Mouse (Mus musculus): Measurements from ENCODE around the gene Ofd1. TPM values are rescaled to one million over a fixed set of nuclear protein-coding genes. Genes with fewer than 3 reads are reported as not detected.

The Ofd1 gene
- polyA plus RNA-seq, 1 experiment from 2014 or later = 5.6 TPM

DNA sequence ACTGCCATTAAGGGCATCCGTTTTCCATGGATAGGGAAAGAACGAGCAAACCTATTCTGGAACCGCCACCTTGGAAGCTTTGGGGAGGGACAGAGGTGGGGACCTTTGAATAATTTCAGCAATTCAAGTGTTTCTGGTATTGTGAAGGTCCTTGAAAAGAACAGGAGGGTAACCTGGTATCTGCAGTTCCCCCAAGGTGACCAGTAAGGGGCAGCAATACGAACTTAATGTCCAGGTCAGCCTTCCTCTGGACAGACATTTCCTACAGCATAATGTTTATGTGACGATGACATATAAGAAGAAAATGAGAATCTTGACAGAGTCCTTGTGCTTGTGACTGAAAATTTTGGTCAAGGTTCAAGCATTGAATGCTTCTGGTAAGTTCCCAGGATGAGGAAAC is 61.9 kb downstream of the Ofd1 start:
- no peaks in the 10 kb centered on the region for H3K4me1 ChIP-seq (ENCODE audit: control insufficient read depth, insufficient read depth, low read length)
- H3K9me3 ChIP-seq (replicated peaks; ENCODE audit: control insufficient read depth, low read length) = no peaks in the 10 kb centered on the region
- H3K4me3 ChIP-seq (replicated peaks; ENCODE audit: low read length) = no peak overlapping the region
- 89% methylated on average over 5 of the region's 5 CpGs for WGBS
- no peak for ATAC-seq (ENCODE audit: insufficient read depth, low FRiP score)
- H3K4me2 ChIP-seq (ENCODE audit: low read depth, low read length) = no peak overlapping the region
- H3K36me3 ChIP-seq (ENCODE audit: control insufficient read depth, insufficient read depth, low read length) = no peaks in the 10 kb centered on the region
- H3K9ac ChIP-seq (ENCODE audit: low read length) = no peak overlapping the region
- no peaks in the 10 kb centered on the region; the same call in 1 of the 2 replicates for H3K27me3 ChIP-seq (ENCODE audit: control insufficient read depth, insufficient read depth, low read length)
- H3K27ac ChIP-seq (ENCODE audit: low read length) = no peak overlapping the region

DNA sequence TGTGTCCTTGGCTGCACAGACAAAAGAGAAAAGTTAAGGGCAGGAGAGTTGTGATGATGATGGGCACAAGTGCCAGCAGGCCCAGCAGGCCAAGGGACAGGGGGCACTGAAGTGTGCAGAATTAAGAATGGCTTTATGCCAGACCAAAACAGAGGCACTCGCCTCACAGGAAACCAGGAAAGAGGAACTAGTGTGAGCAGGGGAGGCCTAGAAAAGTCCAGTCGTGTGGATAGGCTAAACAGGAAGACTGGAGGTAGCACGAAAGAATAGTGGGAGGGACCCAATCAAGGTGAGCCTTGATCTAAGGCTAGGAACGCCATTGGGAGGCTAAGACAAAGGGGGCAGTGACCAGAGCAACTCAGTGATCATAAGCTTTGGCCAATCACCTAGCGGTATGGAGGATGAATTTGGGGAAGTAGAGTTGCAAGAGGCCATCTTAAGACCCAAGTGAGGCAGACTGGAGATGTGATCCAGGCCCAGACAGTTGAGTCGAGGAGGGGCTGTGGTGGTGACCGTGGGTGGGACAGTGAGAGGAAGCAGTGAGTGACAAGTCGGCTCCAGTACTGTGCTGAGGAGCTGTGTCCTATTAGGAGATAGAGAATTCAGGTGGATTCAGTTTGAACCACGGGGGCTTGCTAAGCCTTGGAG is 63.7 kb downstream of the Ofd1 start:
- Histone ChIP-seq H3K4me3 (replicated peaks; ENCODE audit: low read length) (no peak overlapping the region), H3K27me3 (ENCODE audit: control insufficient read depth, insufficient read depth, low read length) (no peaks in the 10 kb centered on the region; the same call in 1 of the 2 replicates), H3K36me3 (ENCODE audit: control insufficient read depth, insufficient read depth, low read length) (no peaks in the 10 kb centered on the region), H3K9ac (ENCODE audit: low read length) (no peak overlapping the region), H3K4me2 (ENCODE audit: low read depth, low read length) (no peak overlapping the region), H3K4me1 (ENCODE audit: control insufficient read depth, insufficient read depth, low read length) (no peaks in the 10 kb centered on the region), H3K9me3 (replicated peaks; ENCODE audit: control insufficient read depth, low read length) (no peaks in the 10 kb centered on the region), H3K27ac (ENCODE audit: low read length) (no peak overlapping the region)
- WGBS = 69% methylated on average over 9 of the region's 9 CpGs
- no peak for ATAC-seq (ENCODE audit: insufficient read depth, low FRiP score)

DNA sequence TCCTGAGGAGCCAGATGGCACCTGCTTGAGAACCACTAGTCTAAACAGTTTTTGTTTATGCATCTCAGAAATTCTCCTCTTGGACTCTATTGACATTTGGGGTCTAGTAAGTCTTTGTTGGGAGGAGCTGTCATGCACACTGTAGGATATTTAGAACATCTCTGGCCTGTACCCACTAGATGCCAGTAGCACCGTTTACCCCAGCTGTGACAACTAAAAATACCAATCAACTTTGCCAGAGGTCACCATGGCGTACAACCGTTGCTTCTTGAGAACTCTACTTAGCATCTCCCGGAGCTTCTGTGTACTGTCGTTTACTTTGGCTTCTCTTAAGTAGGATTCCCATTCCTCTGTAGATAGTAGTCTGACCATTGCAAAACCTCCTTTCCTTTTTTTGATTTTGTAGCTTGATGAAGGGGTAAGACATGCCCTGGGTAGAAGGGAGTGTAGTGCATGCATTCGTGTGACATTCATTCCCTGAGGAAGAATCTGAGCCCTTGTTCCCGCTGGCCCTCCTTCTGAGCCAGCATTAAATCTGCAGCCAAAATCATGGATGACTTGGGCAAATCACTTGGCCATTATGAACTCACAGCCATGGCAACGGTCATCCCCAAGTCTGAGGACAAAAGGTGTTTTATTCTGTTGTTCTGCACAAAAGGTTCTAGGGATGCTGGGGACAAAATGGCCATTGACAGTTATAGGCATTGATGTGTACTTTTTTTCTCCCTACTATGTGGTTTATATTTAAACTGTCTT is 74.9 kb downstream of the Ofd1 start:
- no peaks in the 10 kb centered on the region for H3K9me3 ChIP-seq (replicated peaks; ENCODE audit: control insufficient read depth, low read length)
- no peak overlapping the region for H3K4me3 ChIP-seq (replicated peaks; ENCODE audit: low read length)
- H3K27ac ChIP-seq (ENCODE audit: low read length) = no peak overlapping the region
- no peak overlapping the region for H3K9ac ChIP-seq (ENCODE audit: low read length)
- no peak for ATAC-seq (ENCODE audit: insufficient read depth, low FRiP score)
- no peaks in the 10 kb centered on the region for H3K4me1 ChIP-seq (ENCODE audit: control insufficient read depth, insufficient read depth, low read length)
- 79% methylated on average over 8 of the region's 8 CpGs for WGBS
- H3K4me2 ChIP-seq (ENCODE audit: low read depth, low read length) = no peak overlapping the region
- no peaks in the 10 kb centered on the region for H3K36me3 ChIP-seq (ENCODE audit: control insufficient read depth, insufficient read depth, low read length)
- peaks cover 3% of the 10 kb centered on the region; the same call in 1 of the 2 replicates for H3K27me3 ChIP-seq (ENCODE audit: control insufficient read depth, insufficient read depth, low read length)

DNA sequence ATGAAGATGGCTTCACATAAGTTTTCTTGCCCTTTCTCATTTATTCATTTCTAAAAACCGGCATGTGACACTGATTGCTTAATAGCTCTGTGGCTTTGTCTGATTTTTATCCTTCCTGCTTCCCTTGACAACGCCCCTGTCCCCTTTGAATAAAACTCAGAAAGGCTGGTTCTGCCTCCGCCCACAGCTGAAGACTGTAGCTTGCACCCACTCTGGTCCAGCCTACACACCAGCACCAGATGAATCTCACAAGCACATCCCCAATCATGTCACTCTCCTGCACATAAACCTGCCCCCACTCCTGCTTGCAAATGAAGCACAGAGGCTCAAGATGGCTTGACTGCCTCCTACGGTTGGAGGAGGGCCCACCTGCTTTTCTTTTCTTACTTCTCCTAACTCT is 80.0 kb downstream of the Ofd1 start:
- Histone ChIP-seq H3K27me3 (ENCODE audit: control insufficient read depth, insufficient read depth, low read length) (peaks cover 4% of the 10 kb centered on the region; the same call in 1 of the 2 replicates), H3K9me3 (replicated peaks; ENCODE audit: control insufficient read depth, low read length) (no peaks in the 10 kb centered on the region), H3K27ac (ENCODE audit: low read length) (no peak overlapping the region), H3K4me1 (ENCODE audit: control insufficient read depth, insufficient read depth, low read length) (no peaks in the 10 kb centered on the region), H3K4me2 (ENCODE audit: low read depth, low read length) (no peak overlapping the region), H3K4me3 (replicated peaks; ENCODE audit: low read length) (no peak overlapping the region), H3K9ac (ENCODE audit: low read length) (no peak overlapping the region), H3K36me3 (ENCODE audit: control insufficient read depth, insufficient read depth, low read length) (no peaks in the 10 kb centered on the region)
- 74% methylated on average over 4 of the region's 4 CpGs for WGBS
- ATAC-seq (ENCODE audit: insufficient read depth, low FRiP score) = no peak

DNA sequence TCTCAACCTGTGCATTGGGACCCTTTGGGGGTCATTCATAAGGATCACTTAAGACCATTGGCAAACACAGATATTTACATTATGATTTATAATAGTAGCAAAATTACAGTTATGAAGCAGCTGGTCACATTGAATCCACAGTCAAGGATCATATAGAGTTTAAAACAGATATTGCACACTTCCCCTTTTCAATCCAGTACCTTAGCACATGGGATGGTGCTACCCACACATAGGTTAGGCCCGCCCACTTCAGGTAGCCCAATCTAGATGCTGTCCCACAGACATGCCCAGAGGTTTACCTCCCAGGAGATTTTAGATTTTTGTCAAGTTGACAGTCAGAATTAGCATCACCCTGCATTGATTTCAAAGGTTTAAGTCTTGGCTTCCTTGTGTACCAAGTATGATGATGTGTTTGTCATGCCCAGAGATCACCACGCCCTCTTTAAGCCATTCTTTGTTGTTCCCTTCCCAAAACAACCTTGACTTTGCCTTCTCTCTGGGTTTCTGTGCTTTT is 80.5 kb downstream of the Ofd1 start:
- no peaks in the 10 kb centered on the region for H3K36me3 ChIP-seq (ENCODE audit: control insufficient read depth, insufficient read depth, low read length)
- ATAC-seq (ENCODE audit: insufficient read depth, low FRiP score) = no peak
- H3K4me3 ChIP-seq (replicated peaks; ENCODE audit: low read length) = no peak overlapping the region
- no peaks in the 10 kb centered on the region for H3K9me3 ChIP-seq (replicated peaks; ENCODE audit: control insufficient read depth, low read length)
- H3K27me3 ChIP-seq (ENCODE audit: control insufficient read depth, insufficient read depth, low read length) = peaks cover 5% of the 10 kb centered on the region; the same call in 1 of the 2 replicates
- H3K27ac ChIP-seq (ENCODE audit: low read length) = no peak overlapping the region
- H3K4me2 ChIP-seq (ENCODE audit: low read depth, low read length) = no peak overlapping the region
- H3K9ac ChIP-seq (ENCODE audit: low read length) = no peak overlapping the region
- H3K4me1 ChIP-seq (ENCODE audit: control insufficient read depth, insufficient read depth, low read length) = no peaks in the 10 kb centered on the region
- WGBS = 85% methylated on average over 2 of the region's 2 CpGs

DNA sequence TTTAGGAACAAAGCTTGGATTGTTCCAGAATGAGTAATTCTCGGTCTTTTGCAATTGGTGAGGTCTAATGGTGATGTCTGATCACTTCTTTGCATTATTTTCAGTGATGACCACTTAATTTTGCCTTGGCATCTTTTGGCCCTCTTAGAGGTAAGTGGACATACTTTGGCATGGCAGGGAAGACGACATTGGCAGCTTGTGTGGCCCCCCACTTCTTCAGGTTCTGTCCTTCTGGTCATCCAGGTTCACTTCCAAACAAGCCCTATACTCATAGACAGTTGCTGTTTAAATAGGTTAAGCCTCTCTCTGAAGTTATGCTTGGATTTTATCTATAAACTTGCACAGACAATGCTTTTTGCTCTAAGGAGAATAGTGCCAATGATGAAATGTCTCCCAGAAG is 81.5 kb downstream of the Ofd1 start:
- Histone ChIP-seq H3K9me3 (replicated peaks; ENCODE audit: control insufficient read depth, low read length) (no peaks in the 10 kb centered on the region), H3K9ac (ENCODE audit: low read length) (no peak overlapping the region), H3K27ac (ENCODE audit: low read length) (no peak overlapping the region), H3K4me2 (ENCODE audit: low read depth, low read length) (no peak overlapping the region), H3K4me1 (ENCODE audit: control insufficient read depth, insufficient read depth, low read length) (no peaks in the 10 kb centered on the region), H3K36me3 (ENCODE audit: control insufficient read depth, insufficient read depth, low read length) (no peaks in the 10 kb centered on the region), H3K4me3 (replicated peaks; ENCODE audit: low read length) (no peak overlapping the region), H3K27me3 (ENCODE audit: control insufficient read depth, insufficient read depth, low read length) (peaks cover 5% of the 10 kb centered on the region; the same call in 1 of the 2 replicates)
- ATAC-seq (ENCODE audit: insufficient read depth, low FRiP score) = no peak
- WGBS = 70% methylated on average over 2 of the region's 2 CpGs

DNA sequence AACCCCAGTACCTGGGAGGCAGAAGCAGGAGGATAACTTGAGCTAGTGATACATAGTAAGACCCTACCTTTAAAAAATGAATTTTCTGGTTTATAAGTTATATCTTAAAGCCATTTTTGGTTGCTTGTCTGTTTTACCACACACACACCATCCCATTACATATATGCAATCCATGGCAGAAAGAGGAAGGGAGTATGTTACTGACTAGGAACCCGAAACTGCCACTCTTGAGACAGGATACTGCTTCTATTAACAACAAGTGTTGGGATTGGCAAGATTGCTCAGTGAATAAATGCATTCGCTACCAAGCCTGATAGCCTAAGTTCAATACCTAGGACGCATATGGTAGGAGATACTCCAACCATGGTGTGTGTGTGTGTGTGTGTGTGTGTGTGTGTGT is 84.2 kb downstream of the Ofd1 start:
- Histone ChIP-seq H3K9me3 (replicated peaks; ENCODE audit: control insufficient read depth, low read length) (no peaks in the 10 kb centered on the region), H3K36me3 (ENCODE audit: control insufficient read depth, insufficient read depth, low read length) (no peaks in the 10 kb centered on the region), H3K27ac (ENCODE audit: low read length) (no peak overlapping the region), H3K9ac (ENCODE audit: low read length) (no peak overlapping the region), H3K4me1 (ENCODE audit: control insufficient read depth, insufficient read depth, low read length) (no peaks in the 10 kb centered on the region), H3K4me2 (ENCODE audit: low read depth, low read length) (no peak overlapping the region), H3K27me3 (ENCODE audit: control insufficient read depth, insufficient read depth, low read length) (peaks cover 5% of the 10 kb centered on the region; the same call in 1 of the 2 replicates), H3K4me3 (replicated peaks; ENCODE audit: low read length) (no peak overlapping the region)
- ATAC-seq (ENCODE audit: insufficient read depth, low FRiP score) = no peak
- 88% methylated on average over 3 of the region's 3 CpGs for WGBS

DNA sequence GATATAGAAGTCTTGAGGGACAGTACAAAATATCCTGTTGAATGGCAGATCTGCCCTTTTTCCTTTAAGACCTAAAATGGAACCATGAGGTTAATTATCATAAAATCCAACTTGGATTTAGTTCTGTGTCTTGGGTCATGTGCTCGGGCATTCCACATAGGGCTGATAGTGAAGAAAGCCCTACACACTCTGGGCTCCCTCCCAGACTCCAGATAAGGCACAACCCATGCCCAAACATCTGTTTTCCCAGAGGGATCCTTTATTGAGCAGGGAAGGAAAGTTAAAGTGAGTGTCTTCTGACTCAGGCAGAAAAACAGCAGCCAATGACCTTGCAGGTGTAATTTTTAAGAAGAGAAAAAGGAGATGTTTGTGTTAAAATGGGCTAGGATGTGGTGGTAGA is 85.6 kb downstream of the Ofd1 start:
- H3K27me3 ChIP-seq (ENCODE audit: control insufficient read depth, insufficient read depth, low read length) = peaks cover 8% of the 10 kb centered on the region; the same call in 1 of the 2 replicates
- H3K36me3 ChIP-seq (ENCODE audit: control insufficient read depth, insufficient read depth, low read length) = no peaks in the 10 kb centered on the region
- no peak overlapping the region for H3K4me3 ChIP-seq (replicated peaks; ENCODE audit: low read length)
- H3K27ac ChIP-seq (ENCODE audit: low read length) = no peak overlapping the region
- no peak overlapping the region for H3K9ac ChIP-seq (ENCODE audit: low read length)
- 67% methylated on average over 1 of the region's 1 CpGs for WGBS
- no peak for ATAC-seq (ENCODE audit: insufficient read depth, low FRiP score)
- no peaks in the 10 kb centered on the region for H3K4me1 ChIP-seq (ENCODE audit: control insufficient read depth, insufficient read depth, low read length)
- no peak overlapping the region for H3K4me2 ChIP-seq (ENCODE audit: low read depth, low read length)
- H3K9me3 ChIP-seq (replicated peaks; ENCODE audit: control insufficient read depth, low read length) = no peaks in the 10 kb centered on the region

DNA sequence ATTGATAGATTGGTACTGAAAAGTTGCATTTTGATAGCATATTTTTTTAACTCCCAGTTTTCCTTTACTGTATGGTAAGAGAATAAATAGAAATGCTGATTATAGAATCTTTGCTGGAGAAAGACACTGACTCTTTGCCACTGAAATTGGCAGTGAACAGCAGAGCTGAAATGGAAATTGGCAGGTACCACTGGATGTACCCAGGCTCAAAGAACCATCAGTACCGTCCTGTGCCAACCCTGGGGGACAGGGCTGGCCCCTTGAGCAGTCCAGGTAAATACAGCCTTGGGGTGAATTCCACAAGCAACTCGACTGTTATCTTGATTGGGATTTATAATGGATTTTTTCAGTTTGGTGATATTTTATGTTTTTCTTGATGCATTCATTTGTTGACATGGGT is 87.1 kb downstream of the Ofd1 start:
- H3K27ac ChIP-seq (ENCODE audit: low read length) = no peak overlapping the region
- 72% methylated on average over 2 of the region's 2 CpGs for whole genome bisulfite sequencing
- ATAC-seq (ENCODE audit: insufficient read depth, low FRiP score) = no peak
- H3K4me2 ChIP-seq (ENCODE audit: low read depth, low read length) = no peak overlapping the region
- no peak overlapping the region for H3K9ac ChIP-seq (ENCODE audit: low read length)
- H3K4me1 ChIP-seq (ENCODE audit: control insufficient read depth, insufficient read depth, low read length) = no peaks in the 10 kb centered on the region
- no peaks in the 10 kb centered on the region for H3K36me3 ChIP-seq (ENCODE audit: control insufficient read depth, insufficient read depth, low read length)
- H3K27me3 ChIP-seq (ENCODE audit: control insufficient read depth, insufficient read depth, low read length) = peaks cover 8% of the 10 kb centered on the region; the same call in 1 of the 2 replicates
- no peak overlapping the region for H3K4me3 ChIP-seq (replicated peaks; ENCODE audit: low read length)
- no peaks in the 10 kb centered on the region for H3K9me3 ChIP-seq (replicated peaks; ENCODE audit: control insufficient read depth, low read length)

All from stomach, embryonic 16.5 days (tissue).